Mouse (Mus musculus) layer of hippocampus, adult 9-11 months (tissue): ENCODE data around the gene Cox4i2.

Experiments
- DNase-seq: peaks from one replicate; pipeline ENCODE4 v3.0.0; 2022

Cox4i2 gene

GRCm38 (mm10) chr2:152736090-152736601 lies 17.8 kb upstream of the Cox4i2 start, which contains the start of gene Id1:
Gene Id1, plus strand, starts transcription at chr2:152736251.
- DNase-seq, result peak; percentile 67

GRCm38 (mm10) chr2:152736748-152737147 lies 17.2 kb upstream of the Cox4i2 start:
- DNase-seq, result no peak

- no peak for DNase-seq
Measured at GRCm38 (mm10) chr2:152737306-152738221, 16.4 kb upstream of the Cox4i2 start.

- no peak for DNase-seq
Measured at GRCm38 (mm10) chr2:152738341-152738740, 15.6 kb upstream of the Cox4i2 start.

GRCm38 (mm10) chr2:152739031-152739841 lies 14.7 kb upstream of the Cox4i2 start:
- peak; percentile 26 for DNase-seq

- DNase-seq, result no peak
Measured at GRCm38 (mm10) chr2:152739842-152740260, 14.1 kb upstream of the Cox4i2 start.

GRCm38 (mm10) chr2:152740490-152740889 lies 13.5 kb upstream of the Cox4i2 start:
- DNase-seq, result no peak

GRCm38 (mm10) chr2:152741153-152742041 lies 12.6 kb upstream of the Cox4i2 start:
- DNase-seq, result peak; percentile 73

- DNase-seq, result no peak
Measured at GRCm38 (mm10) chr2:152742435-152742834, 11.5 kb upstream of the Cox4i2 start.

- no peak for DNase-seq
Measured at GRCm38 (mm10) chr2:152756474-152757393, 2.8 kb downstream of the Cox4i2 start.

GRCm38 (mm10) chr2:152757478-152757877 lies 3.5 kb downstream of the Cox4i2 start:
- no peak for DNase-seq

GRCm38 (mm10) chr2:152758351-152758750 lies 4.4 kb downstream of the Cox4i2 start:
- no peak for DNase-seq

GRCm38 (mm10) chr2:152763310-152763709 lies 9.3 kb downstream of the Cox4i2 start:
- no peak for DNase-seq

- no peak for DNase-seq
Measured at GRCm38 (mm10) chr2:152764172-152765044, 10.4 kb downstream of the Cox4i2 start.

- no peak for DNase-seq
Measured at GRCm38 (mm10) chr2:152765045-152765674, 11.2 kb downstream of the Cox4i2 start.

- peak; percentile 81 for DNase-seq
Measured at GRCm38 (mm10) chr2:152766387-152767123, 12.6 kb downstream of the Cox4i2 start.

- no peak for DNase-seq
Measured at GRCm38 (mm10) chr2:152767618-152768271, 13.8 kb downstream of the Cox4i2 start.

- no peak for DNase-seq
Measured at GRCm38 (mm10) chr2:152769677-152770076, 15.7 kb downstream of the Cox4i2 start.
